Mouse (Mus musculus): ENCODE data around the gene Ccs. TPM values are rescaled to one million over a fixed set of nuclear protein-coding genes. Genes with fewer than 3 reads are reported as not detected.

Gene Ccs
- polyA plus RNA-seq, 1 experiment from 2014 or later = 40.2 TPM

DNA sequence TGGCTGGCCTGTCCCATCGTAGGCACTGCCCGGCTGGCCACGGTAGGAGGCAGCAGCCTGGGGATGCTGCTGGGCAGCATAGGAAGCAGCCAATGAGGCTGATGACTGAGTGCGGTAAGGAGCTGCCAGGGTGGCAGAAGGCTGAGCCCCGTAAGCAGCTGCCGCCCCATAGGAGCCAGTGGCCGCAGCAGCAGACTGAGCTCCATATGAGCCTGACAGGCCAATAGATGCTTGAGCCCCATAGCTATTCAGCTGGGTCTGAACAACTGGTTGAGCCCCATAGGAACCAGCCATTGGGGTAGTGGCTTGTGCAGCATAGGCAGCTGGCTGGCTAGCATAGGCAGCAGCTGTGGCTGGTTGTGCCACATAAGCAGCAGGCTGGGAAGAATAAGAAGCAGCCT, 36.4 kb downstream of the Ccs start:
- Histone ChIP-seq H3K4me3 (replicated peaks) (no peak overlapping the region), H3K27ac (no peak overlapping the region), H3K4me1 (replicated peaks) (peaks cover 18% of the 10 kb centered on the region), H3K9me3 (no peaks in the 10 kb centered on the region), H3K36me3 (peaks cover 61% of the 10 kb centered on the region), H3K9ac (replicated peaks) (no peak overlapping the region), H3K27me3 (no peaks in the 10 kb centered on the region), H3K4me2 (replicated peaks) (no peak overlapping the region)
- ATAC-seq = 0 out of 2 replicates have a peak, but pooled peaks have one; percentile 20
- WGBS = 96% methylated on average over 7 of the region's 7 CpGs

DNA sequence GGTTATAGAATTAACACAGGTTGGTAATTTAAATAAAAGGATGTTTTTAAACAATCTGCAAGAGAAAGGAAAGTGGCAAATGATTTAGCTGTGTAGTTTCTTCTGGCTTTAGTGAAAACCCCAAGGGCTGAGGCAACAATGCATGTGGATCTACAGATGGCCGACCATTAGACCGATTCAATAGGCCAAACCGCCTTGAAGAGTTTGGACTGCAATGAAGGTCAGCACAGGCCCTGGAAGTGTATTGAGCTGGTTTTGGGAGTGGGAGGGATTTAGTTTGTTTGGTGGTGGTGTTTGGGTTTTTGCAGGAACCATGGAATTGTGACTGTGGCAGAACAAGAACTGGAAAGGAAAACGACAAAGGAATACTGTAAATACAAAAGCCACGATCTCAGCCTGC, 40.0 kb downstream of the Ccs start:
- WGBS = 94% methylated on average over 5 of the region's 5 CpGs
- Histone ChIP-seq H3K27me3 (no peaks in the 10 kb centered on the region), H3K36me3 (peaks cover 62% of the 10 kb centered on the region), H3K4me3 (replicated peaks) (no peak overlapping the region), H3K4me1 (replicated peaks) (peaks cover 17% of the 10 kb centered on the region), H3K4me2 (replicated peaks) (no peak overlapping the region), H3K9me3 (no peaks in the 10 kb centered on the region), H3K27ac (no peak overlapping the region), H3K9ac (replicated peaks) (no peak overlapping the region)
- no peak for ATAC-seq

DNA sequence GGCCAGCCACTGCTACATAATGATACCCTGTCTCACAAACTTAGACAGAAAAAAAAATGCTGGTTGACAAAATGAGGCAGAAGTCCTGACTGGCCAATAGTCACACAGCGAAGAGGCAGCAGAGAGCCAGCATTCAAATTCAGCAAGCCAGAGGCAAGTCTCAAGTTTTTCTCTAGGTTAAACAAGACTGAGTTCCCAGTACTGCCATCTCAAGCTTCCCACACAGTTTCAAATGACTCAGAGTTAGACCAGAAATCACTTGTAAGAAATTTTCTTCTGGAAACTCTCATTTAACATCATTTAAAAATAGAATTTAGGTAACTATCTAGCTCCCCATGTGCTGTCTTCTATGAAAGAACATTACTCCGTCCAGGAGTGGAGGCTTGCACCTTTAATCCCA, 41.3 kb downstream of the Ccs start:
- Histone ChIP-seq H3K4me1 (replicated peaks) (peaks cover 13% of the 10 kb centered on the region), H3K9me3 (no peaks in the 10 kb centered on the region), H3K4me3 (replicated peaks) (no peak overlapping the region), H3K27ac (no peak overlapping the region), H3K9ac (replicated peaks) (no peak overlapping the region), H3K27me3 (no peaks in the 10 kb centered on the region), H3K4me2 (replicated peaks) (no peak overlapping the region), H3K36me3 (peaks cover 51% of the 10 kb centered on the region)
- WGBS = 96% methylated on average over 2 of the region's 2 CpGs
- ATAC-seq = no peak

DNA sequence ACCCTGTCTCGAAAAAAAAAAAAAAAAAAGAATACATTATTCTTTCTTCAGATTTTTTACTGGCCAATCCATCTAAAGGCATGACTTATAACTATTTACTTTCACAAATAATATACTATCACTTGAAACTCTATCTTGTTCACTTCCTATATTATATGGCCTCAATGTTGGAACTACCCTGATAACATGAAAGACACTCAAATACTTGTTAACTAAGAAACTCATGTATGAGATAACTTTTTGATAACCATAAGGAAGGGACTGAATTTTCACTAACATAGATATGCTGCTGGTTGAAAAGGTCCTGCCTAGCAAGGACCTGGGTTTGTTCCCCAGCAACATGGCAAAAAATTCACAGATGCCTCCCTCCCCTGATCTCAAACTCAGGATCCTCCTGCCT, 43.2 kb downstream of the Ccs start:
- Histone ChIP-seq H3K27ac (no peak overlapping the region), H3K4me1 (replicated peaks) (peaks cover 30% of the 10 kb centered on the region), H3K27me3 (no peaks in the 10 kb centered on the region), H3K36me3 (peaks cover 43% of the 10 kb centered on the region), H3K9me3 (no peaks in the 10 kb centered on the region), H3K9ac (replicated peaks) (no peak overlapping the region), H3K4me3 (replicated peaks) (no peak overlapping the region), H3K4me2 (replicated peaks) (no peak overlapping the region)
- WGBS = 88% methylated on average over 1 of the region's 1 CpGs
- no peak for ATAC-seq

DNA sequence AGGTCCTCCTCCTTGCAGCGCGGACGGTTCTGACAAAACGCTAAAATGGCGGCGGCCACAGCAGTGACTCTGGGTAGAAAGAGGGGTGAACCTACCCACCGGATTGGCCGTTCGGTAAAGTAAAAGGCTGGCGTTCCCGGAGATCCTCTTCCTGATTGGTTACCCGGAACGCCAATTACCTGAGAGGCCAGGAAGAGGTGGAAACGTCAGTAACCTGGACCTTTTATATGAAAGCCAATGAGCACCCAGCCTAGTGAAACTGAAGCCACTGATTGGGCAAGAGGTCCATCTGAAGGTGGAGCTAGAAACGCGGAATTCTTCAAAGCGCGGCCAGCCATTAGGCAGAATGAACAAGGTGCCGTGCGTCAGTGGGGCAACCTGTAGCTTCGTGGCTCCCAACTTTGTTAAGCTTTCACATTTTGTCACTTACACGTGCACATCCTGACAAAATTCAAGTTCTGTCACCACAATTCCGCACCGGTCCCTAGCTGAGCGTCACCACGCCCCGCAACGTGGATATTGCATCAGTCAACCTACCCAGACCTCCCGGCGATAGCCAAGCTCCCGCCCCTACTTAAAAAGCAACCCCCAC, 45.2 kb downstream of the Ccs start, which contains the start of gene Rbm4:
Gene Rbm4 (minus strand): TSS at position 71 of the 592 bp plus-strand sequence.
- no peaks in the 10 kb centered on the region for H3K9me3 ChIP-seq
- peak; percentile 99 for ATAC-seq
- H3K36me3 ChIP-seq = peaks cover 35% of the 10 kb centered on the region
- peak within 1 kb of the TSS; percentile 81 for H3K4me3 ChIP-seq (replicated peaks)
- peak within 1 kb of the TSS; percentile 73 for H3K4me2 ChIP-seq (replicated peaks)
- peak within 1 kb of the TSS; percentile 77 for H3K27ac ChIP-seq
- H3K9ac ChIP-seq (replicated peaks) = peak within 1 kb of the TSS; percentile 85
- H3K4me1 ChIP-seq (replicated peaks) = peaks cover 49% of the 10 kb centered on the region
- no peaks in the 10 kb centered on the region for H3K27me3 ChIP-seq
- WGBS = under 1% methylated on average over 31 of the region's 31 CpGs

DNA sequence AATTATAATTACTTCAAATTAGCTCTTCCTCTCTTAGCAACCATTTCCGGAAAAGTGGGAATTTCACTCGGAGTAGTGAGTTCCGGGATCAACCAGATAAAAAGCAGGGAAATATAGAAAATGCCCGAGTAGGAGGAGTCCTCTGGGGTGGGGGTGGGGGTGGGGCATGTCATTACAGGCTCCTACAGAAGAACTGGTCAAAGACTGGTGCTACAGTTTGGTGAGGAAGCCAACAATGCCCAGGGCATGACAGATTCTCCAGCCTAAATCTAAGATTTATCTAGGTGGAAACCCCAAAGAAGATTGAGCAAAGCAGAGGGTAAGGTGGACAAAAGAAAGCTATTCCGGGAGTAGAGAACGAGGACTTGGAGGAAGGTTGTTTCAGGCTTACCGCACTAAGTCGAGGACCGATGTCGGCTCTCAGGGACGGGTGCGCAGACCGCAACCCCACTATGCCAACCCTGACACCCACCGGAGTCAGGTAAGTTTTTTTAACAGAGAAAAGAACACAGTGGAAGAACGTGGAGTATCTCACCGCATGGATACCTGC, 45.8 kb downstream of the Ccs start:
- Histone ChIP-seq H3K9me3 (no peaks in the 10 kb centered on the region), H3K4me2 (replicated peaks) (peak overlapping the region; percentile 73), H3K36me3 (peaks cover 31% of the 10 kb centered on the region), H3K4me1 (replicated peaks) (peaks cover 55% of the 10 kb centered on the region), H3K9ac (replicated peaks) (peak overlapping the region; percentile 85), H3K27me3 (no peaks in the 10 kb centered on the region), H3K4me3 (replicated peaks) (peak overlapping the region; percentile 81), H3K27ac (peak overlapping the region; percentile 77)
- 2% methylated on average over 16 of the region's 16 CpGs for WGBS
- ATAC-seq = peak; percentile 53

DNA sequence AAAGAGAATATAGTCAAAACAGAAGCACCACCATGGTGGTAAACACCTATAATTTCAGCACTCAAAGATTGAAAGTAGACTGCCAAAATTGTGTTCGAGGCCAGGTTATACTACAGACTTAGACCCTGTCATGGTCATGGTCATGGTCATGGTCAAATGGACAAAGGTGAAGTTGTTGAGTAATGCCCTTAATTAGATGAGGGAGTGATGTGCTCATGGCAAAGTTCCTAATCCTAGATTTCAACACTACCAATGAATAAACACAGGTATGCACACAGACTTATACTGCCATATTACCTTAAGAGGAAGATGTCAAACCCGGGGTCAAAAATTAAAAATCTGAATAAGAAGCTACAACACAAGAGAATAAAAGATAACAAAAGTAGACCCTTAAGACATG, 52.8 kb downstream of the Ccs start:
- H3K4me2 ChIP-seq (replicated peaks) = no peak overlapping the region
- H3K36me3 ChIP-seq = peaks cover 68% of the 10 kb centered on the region
- H3K27me3 ChIP-seq = no peaks in the 10 kb centered on the region
- WGBS = 95% methylated on average over 2 of the region's 2 CpGs
- no peak overlapping the region for H3K9ac ChIP-seq (replicated peaks)
- no peak for ATAC-seq
- H3K27ac ChIP-seq = no peak overlapping the region
- peaks cover 58% of the 10 kb centered on the region for H3K4me1 ChIP-seq (replicated peaks)
- H3K4me3 ChIP-seq (replicated peaks) = no peak overlapping the region
- no peaks in the 10 kb centered on the region for H3K9me3 ChIP-seq

DNA sequence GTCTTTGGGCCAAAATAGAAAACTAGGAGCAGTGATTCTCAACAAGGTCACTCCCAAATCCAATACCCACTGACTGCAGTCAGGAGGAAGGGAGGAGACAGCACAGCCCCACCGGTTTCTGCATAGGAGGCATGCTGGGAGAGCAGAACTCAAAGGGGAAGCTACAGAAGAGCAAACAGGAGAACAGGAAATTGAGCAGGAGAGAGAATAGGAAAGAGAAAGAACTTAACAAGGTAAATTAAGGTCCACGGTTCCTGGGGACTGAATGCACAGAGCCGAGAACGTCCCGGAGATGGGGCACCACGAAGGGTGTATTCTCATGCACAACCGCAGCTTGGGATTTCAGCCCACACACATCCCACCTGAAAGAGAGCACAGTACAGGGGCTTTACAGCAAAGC, 53.9 kb downstream of the Ccs start:
- Histone ChIP-seq H3K27ac (no peak overlapping the region), H3K4me3 (replicated peaks) (no peak overlapping the region), H3K4me1 (replicated peaks) (peaks cover 47% of the 10 kb centered on the region), H3K4me2 (replicated peaks) (no peak overlapping the region), H3K9me3 (no peaks in the 10 kb centered on the region), H3K9ac (replicated peaks) (no peak overlapping the region), H3K36me3 (peaks cover 65% of the 10 kb centered on the region), H3K27me3 (no peaks in the 10 kb centered on the region)
- ATAC-seq = no peak
- 91% methylated on average over 7 of the region's 7 CpGs for WGBS

DNA sequence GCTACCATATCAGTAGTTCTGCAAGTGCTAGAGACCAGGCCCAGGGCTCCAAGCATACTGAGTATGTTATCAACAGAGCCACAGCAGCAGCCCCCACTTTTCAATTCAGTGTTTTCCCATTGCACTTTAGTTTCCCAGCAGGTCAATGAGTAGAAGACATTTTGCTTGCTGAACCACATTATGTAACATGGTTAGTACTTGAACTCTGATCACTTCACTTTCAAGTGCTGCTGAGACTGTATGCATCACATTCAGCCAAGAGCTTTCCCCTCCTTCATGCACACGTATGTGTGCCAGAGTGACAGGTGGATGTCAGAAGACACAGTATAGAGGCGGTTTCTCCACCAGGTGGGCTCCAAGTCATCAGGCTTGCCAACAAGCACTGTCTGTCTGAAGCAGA, 56.2 kb downstream of the Ccs start:
- Histone ChIP-seq H3K36me3 (peaks cover 68% of the 10 kb centered on the region), H3K27me3 (no peaks in the 10 kb centered on the region), H3K9ac (replicated peaks) (no peak overlapping the region), H3K27ac (no peak overlapping the region), H3K9me3 (no peaks in the 10 kb centered on the region), H3K4me1 (replicated peaks) (peaks cover 26% of the 10 kb centered on the region), H3K4me3 (replicated peaks) (no peak overlapping the region), H3K4me2 (replicated peaks) (no peak overlapping the region)
- ATAC-seq = no peak
- WGBS = 91% methylated on average over 2 of the region's 2 CpGs

Other genes starting within 250 kb of the Ccs start
- gene Lrfn4, start 223.7 kb downstream of the Ccs start, polyA plus RNA-seq (2015; fragmentation: Nextera tagmentation; extraction: Ambion mirVana) = 8.8 and 10.1 TPM in 2 replicates
- gene Rce1, start 213.7 kb downstream of the Ccs start, polyA plus RNA-seq (2015; fragmentation: Nextera tagmentation; extraction: Ambion mirVana) = 56.8 and 59.9 TPM in 2 replicates
- gene Gm960, start 140.7 kb downstream of the Ccs start, polyA plus RNA-seq (2015; fragmentation: Nextera tagmentation; extraction: Ambion mirVana) = 3.8 and 5.0 TPM in 2 replicates
- gene Sptbn2, start 128.2 kb downstream of the Ccs start, polyA plus RNA-seq (2015; fragmentation: Nextera tagmentation; extraction: Ambion mirVana) = 29.8 and 31.9 TPM in 2 replicates
- 220 TPM in 2 replicates for gene Rbm4b, start 82.8 kb downstream of the Ccs start, polyA plus RNA-seq (2015; fragmentation: Nextera tagmentation; extraction: Ambion mirVana)
- gene Rbm4, start 45.4 kb downstream of the Ccs start, polyA plus RNA-seq (2015; fragmentation: Nextera tagmentation; extraction: Ambion mirVana) = 117 and 126 TPM in 2 replicates
- gene Gm21992, start 27.7 kb downstream of the Ccs start, polyA plus RNA-seq (2015; fragmentation: Nextera tagmentation; extraction: Ambion mirVana) = 30.9 and 33.4 TPM in 2 replicates
- gene Rbm14, start 27.7 kb downstream of the Ccs start, polyA plus RNA-seq (2015; fragmentation: Nextera tagmentation; extraction: Ambion mirVana) = 74.8 and 82.3 TPM in 2 replicates
- gene Ccdc87, start within 50 bp of the Ccs start, polyA plus RNA-seq (2015; fragmentation: Nextera tagmentation; extraction: Ambion mirVana) = 0.30 and 0.36 TPM in 2 replicates
- gene Ctsf, start 15.8 kb upstream of the Ccs start, polyA plus RNA-seq (2015; fragmentation: Nextera tagmentation; extraction: Ambion mirVana) = 59.0 and 67.5 TPM in 2 replicates
- gene Actn3, start 38.6 kb upstream of the Ccs start, polyA plus RNA-seq (2015; fragmentation: Nextera tagmentation; extraction: Ambion mirVana) = 1.2 and 1.4 TPM in 2 replicates
- 22.7 and 24.1 TPM in 2 replicates for gene Zdhhc24, start 39.3 kb upstream of the Ccs start, polyA plus RNA-seq (2015; fragmentation: Nextera tagmentation; extraction: Ambion mirVana)
- 12.6 and 12.8 TPM in 2 replicates for gene Bbs1, start 67.3 kb upstream of the Ccs start, polyA plus RNA-seq (2015; fragmentation: Nextera tagmentation; extraction: Ambion mirVana)
- gene Dpp3, start 89.0 kb upstream of the Ccs start, polyA plus RNA-seq (2015; fragmentation: Nextera tagmentation; extraction: Ambion mirVana) = 143 TPM in 2 replicates
- gene Peli3, start 103.8 kb upstream of the Ccs start, polyA plus RNA-seq (2015; fragmentation: Nextera tagmentation; extraction: Ambion mirVana) = 8.8 and 10.8 TPM in 2 replicates
- 111 and 113 TPM in 2 replicates for gene Mrpl11, start 122.8 kb upstream of the Ccs start, polyA plus RNA-seq (2015; fragmentation: Nextera tagmentation; extraction: Ambion mirVana)
- 0.31 and 0.32 TPM in 2 replicates for gene Npas4, start 151.0 kb upstream of the Ccs start, polyA plus RNA-seq (2015; fragmentation: Nextera tagmentation; extraction: Ambion mirVana)
- 7.8 TPM in 2 replicates for gene Slc29a2, start 184.5 kb upstream of the Ccs start, polyA plus RNA-seq (2015; fragmentation: Nextera tagmentation; extraction: Ambion mirVana)
- 52.9 and 54.3 TPM in 2 replicates for gene B4gat1, start 199.5 kb upstream of the Ccs start, polyA plus RNA-seq (2015; fragmentation: Nextera tagmentation; extraction: Ambion mirVana)
- gene AC124502.3, start 199.6 kb upstream of the Ccs start, polyA plus RNA-seq (2015; fragmentation: Nextera tagmentation; extraction: Ambion mirVana) = 3.9 and 4.3 TPM in 2 replicates
- 52.6 and 58.9 TPM in 2 replicates for gene Brms1, start 202.0 kb upstream of the Ccs start, polyA plus RNA-seq (2015; fragmentation: Nextera tagmentation; extraction: Ambion mirVana)
- 1.3 and 2.1 TPM in 2 replicates for gene Rin1, start 211.1 kb upstream of the Ccs start, polyA plus RNA-seq (2015; fragmentation: Nextera tagmentation; extraction: Ambion mirVana)
- gene Cd248, start 228.7 kb upstream of the Ccs start, polyA plus RNA-seq (2015; fragmentation: Nextera tagmentation; extraction: Ambion mirVana) = 11.0 and 15.2 TPM in 2 replicates
- gene Tmem151a, start 246.2 kb upstream of the Ccs start, polyA plus RNA-seq (2015; fragmentation: Nextera tagmentation; extraction: Ambion mirVana) = 3.7 and 4.4 TPM in 2 replicates
- 57.1 and 59.0 TPM in 2 replicates for gene Yif1a, start 249.2 kb upstream of the Ccs start, polyA plus RNA-seq (2015; fragmentation: Nextera tagmentation; extraction: Ambion mirVana)